Mouse (Mus musculus) lung, embryonic 16.5 days (tissue): ENCODE results near the gene Rpl9-ps1. TPM values are rescaled to one million over a fixed set of nuclear protein-coding genes. Genes with fewer than 3 reads are reported as not detected.

Experiments used
- polyA plus RNA-seq: library from polyadenylated mRNA; unstranded; fragments of >200 nt; fragmentation: Nextera tagmentation; extraction: Ambion mirVana; gene quantifications from 2 replicates; pipeline ENCODE4 v1.2.1, GENCODE M21; 2015

Rpl9-ps1 gene
- polyA plus RNA-seq, 1 experiment from 2014 or later: not detected

Other genes with a start within 250 kb of the Rpl9-ps1 start
- gene Rasl10b, start 236.5 kb downstream of the Rpl9-ps1 start, polyA plus RNA-seq: 0.41 and 0.62 TPM in 2 replicates
- gene Gas2l2, start 216.2 kb downstream of the Rpl9-ps1 start, polyA plus RNA-seq: 0.53 and 0.82 TPM in 2 replicates
- gene 1700020L24Rik, start 207.9 kb downstream of the Rpl9-ps1 start, polyA plus RNA-seq: 0.39 TPM in 1 of 2 replicates, not detected in the other
- 1.7 and 1.8 TPM in 2 replicates for gene Mmp28, start 182.6 kb downstream of the Rpl9-ps1 start, polyA plus RNA-seq
- gene Taf15, start 172.5 kb downstream of the Rpl9-ps1 start, polyA plus RNA-seq: 12.3 and 13.9 TPM in 2 replicates
- gene Heatr9, start 123.4 kb downstream of the Rpl9-ps1 start, polyA plus RNA-seq: not detected in 2 replicates
- 1.1 and 1.9 TPM in 2 replicates for gene Ccl5, start 115.1 kb downstream of the Rpl9-ps1 start, polyA plus RNA-seq
- 5.1 and 5.9 TPM in 2 replicates for gene Ccl9, start 67.0 kb downstream of the Rpl9-ps1 start, polyA plus RNA-seq
- gene Ccl6, start 52.5 kb downstream of the Rpl9-ps1 start, polyA plus RNA-seq: 10.0 and 19.7 TPM in 2 replicates
- 0.48 and 0.95 TPM in 2 replicates for gene Ccl3, start 3.7 kb upstream of the Rpl9-ps1 start, polyA plus RNA-seq
- not detected in 2 replicates for gene Ccl4, start 17.0 kb upstream of the Rpl9-ps1 start, polyA plus RNA-seq
- gene Wfdc17, start 58.4 kb upstream of the Rpl9-ps1 start, polyA plus RNA-seq: 1.7 and 2.1 TPM in 2 replicates
- 1.2 and 1.8 TPM in 2 replicates for gene Wfdc18, start 63.4 kb upstream of the Rpl9-ps1 start, polyA plus RNA-seq
- gene Wfdc21, start 101.3 kb upstream of the Rpl9-ps1 start, polyA plus RNA-seq: 0.82 and 2.3 TPM in 2 replicates
- 23.2 and 23.5 TPM in 2 replicates for gene Heatr6, start 108.1 kb upstream of the Rpl9-ps1 start, polyA plus RNA-seq
- gene Hnf1b, start 204.4 kb upstream of the Rpl9-ps1 start, polyA plus RNA-seq: 9.1 and 11.7 TPM in 2 replicates